Mouse (Mus musculus) C2C12 (cell line): Measurements from ENCODE around the gene Cul9.

ENCODE experiments used
- CEBPB ChIP-seq: IDR thresholded peaks from one replicate; pipeline ENCODE4 v1.6.1; 2011; ENCODE audit warnings: low read depth, mild to moderate bottlenecking, control low read depth, moderate library complexity
- CTCF ChIP-seq: IDR thresholded peaks from one replicate; pipeline ENCODE4 v1.5.1; 2011; ENCODE audit not compliant: control insufficient read depth, insufficient read depth, insufficient read length
- FOSL1 ChIP-seq: IDR thresholded peaks from one replicate; pipeline ENCODE4 v1.8.0; 2011; ENCODE audit warnings: mild to moderate bottlenecking, low read length; ENCODE audit not compliant: poor library complexity, insufficient read depth, severe bottlenecking
- MAX ChIP-seq: IDR thresholded peaks from one replicate; pipeline ENCODE4 v1.6.1; 2011; ENCODE audit warnings: mild to moderate bottlenecking, control low read depth
- MYOD1 ChIP-seq: IDR thresholded peaks from one replicate; pipeline ENCODE4 v1.6.1; 2011; ENCODE audit warnings: low read depth; ENCODE audit not compliant: control insufficient read depth, insufficient read length
- MYOG ChIP-seq: IDR thresholded peaks from one replicate; pipeline ENCODE4 v1.6.1; 2011; ENCODE audit not compliant: control insufficient read depth, insufficient read length; ENCODE audit errors: extremely low read depth
- USF1 ChIP-seq: IDR thresholded peaks from one replicate; pipeline ENCODE4 v1.6.1; 2011; ENCODE audit warnings: low read depth, mild to moderate bottlenecking, control low read depth, moderate library complexity

- no peak for TF ChIP-seq CTCF
- no peak for TF ChIP-seq USF1
- no peak for TF ChIP-seq MYOD1
- no peak for TF ChIP-seq FOSL1
- no peak for TF ChIP-seq MAX
- TF ChIP-seq CEBPB, result no peak
- no peak for TF ChIP-seq MYOG
These were observed 87.7 kb downstream of the Cul9 start for GRCm38 (mm10) chr17:46458439-46458838.
